Mouse (Mus musculus) midbrain, embryonic 16.5 days (tissue): Measurements from ENCODE around the gene Srek1ip1. TPM values are rescaled to one million over a fixed set of nuclear protein-coding genes. Genes with fewer than 3 reads are reported as not detected.

Experiments used
- ATAC-seq: fragments of 200-750 bp; cut with Nextera tagmentation; 2 replicates; pipeline ENCODE4 v1.8.0; 2017; ENCODE audit warnings: moderate TSS enrichment
- H3K27ac ChIP-seq: fragments of 300-500 bp; sonication (generic); 2 replicates; pipeline ENCODE4 v1.5.1; 2014; ENCODE audit warnings: mild to moderate bottlenecking, low read length, mixed read lengths
- H3K27me3 ChIP-seq: fragments of 300-500 bp; sonication (generic); 2 replicates; pipeline ENCODE4 v1.6.1; 2014; ENCODE audit warnings: low read depth, low read length, mixed read lengths; ENCODE audit not compliant: control insufficient read depth, insufficient read depth
- H3K36me3 ChIP-seq: fragments of 300-500 bp; sonication (generic); 2 replicates; pipeline ENCODE4 v1.6.1; 2014; ENCODE audit warnings: mild to moderate bottlenecking, low read length, moderate library complexity, mixed read lengths; ENCODE audit not compliant: control insufficient read depth, insufficient read depth
- H3K4me1 ChIP-seq: fragments of 300-500 bp; sonication (generic); 2 replicates; pipeline ENCODE4 v1.6.1; 2014; ENCODE audit warnings: mild to moderate bottlenecking, low read length, mixed read lengths; ENCODE audit not compliant: control insufficient read depth, insufficient read depth
- H3K4me2 ChIP-seq: fragments of 300-500 bp; sonication (generic); 2 replicates; pipeline ENCODE4 v1.6.1; 2014; ENCODE audit warnings: mild to moderate bottlenecking, low read length, mixed read lengths
- H3K4me3 ChIP-seq: fragments of 300-500 bp; sonication (generic); 2 replicates; pipeline ENCODE4 v1.5.1; 2014; ENCODE audit warnings: low read depth, mild to moderate bottlenecking, low read length, moderate library complexity, mixed read lengths
- H3K9ac ChIP-seq: fragments of 300-500 bp; sonication (generic); 2 replicates; pipeline ENCODE4 v1.6.1; 2014; ENCODE audit warnings: low read depth, low read length, mixed read lengths
- H3K9me3 ChIP-seq: fragments of 300-500 bp; sonication (generic); replicated peaks from 2 replicates; pipeline ENCODE4 v1.6.1; 2014; ENCODE audit warnings: mild to moderate bottlenecking, low read length, mixed read lengths; ENCODE audit not compliant: control insufficient read depth, poor library complexity, severe bottlenecking
- WGBS: fragments of 180-500 bp; shearing (Covaris S2); extraction: QIAGEN DNeasy Blood & Tissue Kit; methylation state at CpG from one replicate; pipeline ENCODE4 v1.1.7; 2014; 5-methylcytosine and 5-hydroxymethylcytosine counted together
- polyA plus RNA-seq: library from polyadenylated mRNA; unstranded; fragments of >200 nt; fragmentation: Nextera tagmentation; extraction: Ambion mirVana; gene quantifications from 2 replicates; pipeline ENCODE4 v1.2.1, GENCODE M21; 2015

The Srek1ip1 gene
- polyA plus RNA-seq, result 15.5 and 18.8 TPM in 2 replicates

DNA sequence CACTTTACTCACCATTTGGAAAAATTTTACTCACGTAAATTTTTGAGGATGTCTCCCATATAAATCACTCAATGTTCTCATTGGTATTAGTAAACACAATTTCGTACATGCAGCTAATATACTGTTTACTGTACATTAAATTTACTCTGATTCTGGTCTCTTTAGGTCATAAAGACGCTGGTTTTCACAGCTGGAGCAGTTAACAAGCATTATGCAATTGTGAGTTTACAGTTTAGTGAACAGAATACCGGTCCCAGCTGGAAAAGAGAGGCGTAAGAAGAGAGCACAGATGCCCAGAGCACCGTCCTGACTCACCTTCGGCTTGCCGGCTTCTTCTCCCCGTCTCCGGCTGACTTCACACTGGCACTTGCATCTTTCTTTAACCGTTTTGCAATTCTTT, at the start of gene Srek1ip1:
TSS of gene Srek1ip1 (plus strand) at position 301 of the 400 bp plus-strand sequence.
- no peak within 1 kb of the TSS for H3K4me2 ChIP-seq
- H3K4me3 ChIP-seq, result no peak within 1 kb of the TSS
- H3K9me3 ChIP-seq, result no peaks in the 10 kb centered on the region
- no peak within 1 kb of the TSS for H3K9ac ChIP-seq
- H3K36me3 ChIP-seq, result no peaks in the 10 kb centered on the region
- ATAC-seq, result no peak
- no peaks in the 10 kb centered on the region for H3K4me1 ChIP-seq
- 92% methylated on average over 11 of the region's 11 CpGs for whole genome bisulfite sequencing
- H3K27me3 ChIP-seq, result no peaks in the 10 kb centered on the region
- no peak within 1 kb of the TSS for H3K27ac ChIP-seq

DNA sequence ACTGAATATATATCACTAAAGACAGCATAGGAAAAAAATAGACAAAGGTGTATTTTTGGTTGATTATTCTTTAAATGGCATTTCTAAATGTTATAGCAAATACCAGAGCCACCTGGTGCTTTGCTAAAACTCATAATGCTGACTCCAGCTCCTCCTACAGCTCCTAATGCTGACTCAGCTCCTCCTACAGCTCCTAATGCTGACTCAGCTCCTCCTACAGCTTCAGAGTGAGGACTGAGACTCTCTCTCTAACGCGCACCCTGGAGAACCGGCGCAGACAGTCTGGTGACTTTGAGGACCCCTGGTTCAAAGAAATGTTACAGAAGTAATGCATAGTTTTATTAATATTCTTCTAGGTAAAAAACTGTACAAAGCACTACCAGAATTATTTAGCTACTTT, 49.4 kb upstream of the Srek1ip1 start:
- no peaks in the 10 kb centered on the region for H3K36me3 ChIP-seq
- WGBS, result 90% methylated on average over 4 of the region's 4 CpGs
- H3K27me3 ChIP-seq, result no peaks in the 10 kb centered on the region
- H3K9ac ChIP-seq, result no peak overlapping the region
- H3K9me3 ChIP-seq, result no peaks in the 10 kb centered on the region
- H3K4me1 ChIP-seq, result no peaks in the 10 kb centered on the region
- ATAC-seq, result no peak
- no peak overlapping the region for H3K4me3 ChIP-seq
- H3K27ac ChIP-seq, result no peak overlapping the region
- no peak overlapping the region for H3K4me2 ChIP-seq

DNA sequence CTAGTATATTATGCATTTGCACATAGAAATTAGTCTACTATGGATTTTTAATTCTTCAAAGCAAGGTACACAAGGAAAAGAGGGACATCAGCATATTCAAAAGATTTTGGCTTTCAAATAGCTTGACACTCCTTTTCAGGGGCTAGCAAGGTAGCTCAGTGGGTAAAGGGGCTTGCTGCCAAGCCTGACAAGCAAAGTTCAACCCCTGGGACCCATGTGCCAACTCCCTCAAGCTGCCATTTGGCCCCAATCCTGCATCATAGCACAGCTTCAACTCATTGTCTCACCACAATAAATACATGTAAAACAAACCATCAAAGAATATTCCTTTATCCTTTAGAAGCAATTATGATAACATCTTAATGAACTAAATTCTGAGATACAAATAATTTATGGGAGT, 45.3 kb upstream of the Srek1ip1 start:
- Histone ChIP-seq H3K9ac (no peak overlapping the region), H3K4me1 (no peaks in the 10 kb centered on the region), H3K4me3 (no peak overlapping the region), H3K27me3 (no peaks in the 10 kb centered on the region), H3K4me2 (no peak overlapping the region), H3K36me3 (no peaks in the 10 kb centered on the region), H3K9me3 (no peaks in the 10 kb centered on the region), H3K27ac (no peak overlapping the region)
- no peak for ATAC-seq

DNA sequence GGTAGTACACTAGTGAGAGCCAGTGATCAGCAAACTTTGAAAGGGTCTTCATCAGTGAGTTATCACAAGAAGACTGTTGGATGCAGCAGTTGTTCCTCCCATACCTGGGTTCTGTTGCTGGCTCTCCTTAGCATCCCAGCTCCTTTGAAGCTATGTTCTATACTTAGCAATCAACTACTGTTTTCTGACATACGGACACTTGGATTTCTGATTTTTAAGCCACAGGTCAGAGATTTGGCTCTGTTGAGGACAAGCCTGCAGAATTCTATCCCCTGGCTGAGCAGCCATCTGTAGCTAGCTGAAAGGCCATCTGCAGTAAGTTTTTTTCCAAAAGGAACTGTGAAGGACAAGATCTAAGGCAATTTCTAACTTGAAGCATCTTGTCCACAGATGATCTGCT, 32.9 kb upstream of the Srek1ip1 start:
- no peaks in the 10 kb centered on the region for H3K4me1 ChIP-seq
- no peak for ATAC-seq
- WGBS, result 100% methylated on average over 1 of the region's 1 CpGs
- no peak overlapping the region for H3K9ac ChIP-seq
- H3K27me3 ChIP-seq, result no peaks in the 10 kb centered on the region
- H3K36me3 ChIP-seq, result no peaks in the 10 kb centered on the region
- H3K9me3 ChIP-seq, result no peaks in the 10 kb centered on the region
- no peak overlapping the region for H3K4me2 ChIP-seq
- no peak overlapping the region for H3K4me3 ChIP-seq
- H3K27ac ChIP-seq, result no peak overlapping the region

DNA sequence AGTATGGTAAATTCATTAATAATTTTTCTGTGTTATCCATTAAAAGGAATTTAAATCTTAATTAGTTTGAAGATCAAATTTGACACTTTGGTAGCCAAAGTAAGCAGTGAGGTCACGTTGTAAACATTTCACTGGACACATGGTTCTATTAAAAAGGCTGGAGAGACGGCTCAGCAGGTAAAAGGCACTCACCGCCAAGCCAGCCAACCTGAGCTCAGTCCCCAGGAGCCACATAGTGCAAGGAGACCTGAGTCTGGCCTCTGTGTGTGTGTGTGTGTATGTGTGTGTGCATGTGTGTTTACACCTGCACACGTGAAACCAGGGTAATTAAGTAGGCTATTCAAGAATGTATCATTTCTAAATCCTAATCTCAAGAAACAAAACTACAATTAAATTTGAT, 29.9 kb upstream of the Srek1ip1 start:
- Histone ChIP-seq H3K4me1 (no peaks in the 10 kb centered on the region), H3K9ac (no peak overlapping the region), H3K27me3 (no peaks in the 10 kb centered on the region), H3K4me3 (no peak overlapping the region), H3K9me3 (no peaks in the 10 kb centered on the region), H3K4me2 (no peak overlapping the region), H3K36me3 (no peaks in the 10 kb centered on the region), H3K27ac (no peak overlapping the region)
- whole genome bisulfite sequencing, result 94% methylated on average over 4 of the region's 4 CpGs
- no peak for ATAC-seq

DNA sequence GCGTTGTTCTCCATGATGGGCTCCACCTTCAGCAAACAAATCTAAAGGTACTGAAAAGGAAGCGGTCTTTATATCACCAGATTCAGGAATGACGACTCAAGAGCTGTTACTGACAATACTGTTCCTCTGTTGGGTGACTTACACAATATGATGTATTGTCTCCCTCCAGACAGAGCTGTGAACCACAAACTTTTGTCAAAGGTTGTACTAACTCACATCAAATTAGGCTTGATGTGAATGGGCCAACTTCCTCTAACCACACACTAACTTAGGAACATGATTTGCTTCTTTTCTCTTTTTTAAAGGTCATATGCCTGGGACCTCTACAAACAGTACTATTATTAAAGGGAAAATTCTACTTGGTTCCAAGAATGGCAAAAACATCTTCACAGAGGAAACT, 29.1 kb upstream of the Srek1ip1 start:
- no peaks in the 10 kb centered on the region for H3K9me3 ChIP-seq
- H3K4me1 ChIP-seq, result no peaks in the 10 kb centered on the region
- no peak overlapping the region for H3K4me2 ChIP-seq
- no peaks in the 10 kb centered on the region for H3K36me3 ChIP-seq
- no peak overlapping the region for H3K9ac ChIP-seq
- no peak overlapping the region for H3K4me3 ChIP-seq
- no peak overlapping the region for H3K27ac ChIP-seq
- H3K27me3 ChIP-seq, result no peaks in the 10 kb centered on the region
- ATAC-seq, result no peak
- 87% methylated on average over 3 of the region's 3 CpGs for WGBS

DNA sequence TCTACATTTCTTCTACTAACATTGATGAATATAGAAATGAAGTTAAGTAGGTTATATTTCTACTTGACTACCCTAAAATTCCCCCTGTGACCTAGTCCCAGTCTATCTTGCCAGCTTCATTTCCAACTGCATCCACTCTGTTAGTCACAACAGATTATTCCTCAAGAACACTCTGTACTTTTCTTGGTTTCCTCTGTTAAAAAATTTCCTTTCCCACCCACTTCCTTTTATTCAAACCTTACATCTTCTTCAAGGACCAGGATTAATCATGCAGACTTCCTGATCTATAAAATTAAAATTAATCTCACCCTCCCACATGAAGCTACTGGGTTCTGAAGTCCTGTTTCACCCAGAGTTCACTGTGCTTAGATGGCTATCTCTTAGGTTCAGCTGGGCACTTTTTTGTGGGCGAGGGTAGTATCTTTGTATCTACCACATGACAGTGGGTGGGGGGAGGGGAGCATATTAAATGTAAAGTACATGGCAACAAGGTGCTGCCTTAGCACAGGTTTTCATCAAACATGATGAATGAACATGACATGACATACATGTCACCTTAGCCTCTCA, 13.1 kb upstream of the Srek1ip1 start:
- Histone ChIP-seq H3K27ac (no peak overlapping the region), H3K27me3 (no peaks in the 10 kb centered on the region), H3K4me1 (no peaks in the 10 kb centered on the region), H3K9me3 (no peaks in the 10 kb centered on the region), H3K9ac (no peak overlapping the region), H3K4me3 (no peak overlapping the region), H3K4me2 (no peak overlapping the region), H3K36me3 (0 out of 2 replicates have a peak, but pooled peaks cover 2% of the 10 kb centered on the region)
- WGBS, result 83% methylated on average over 1 of the region's 1 CpGs
- no peak for ATAC-seq

DNA sequence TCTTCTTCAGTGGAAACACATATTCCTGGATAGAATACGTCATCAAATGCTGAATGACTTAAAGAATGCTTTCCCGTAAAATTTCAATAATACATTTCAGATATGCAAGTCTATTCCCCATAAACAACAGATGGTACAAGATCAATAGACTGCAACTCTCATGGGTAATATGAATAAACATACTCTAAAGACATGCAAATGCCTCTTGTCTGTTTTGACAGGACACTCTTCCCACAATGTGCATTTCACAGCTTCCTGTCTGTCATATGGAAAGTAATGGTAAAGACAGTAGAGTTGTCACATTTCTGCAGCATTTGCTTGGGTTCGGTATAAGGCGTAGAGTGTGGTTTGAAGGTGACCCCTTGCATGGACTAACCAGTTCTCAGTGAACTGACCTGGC, 5.0 kb upstream of the Srek1ip1 start:
- Histone ChIP-seq H3K4me2 (no peak overlapping the region), H3K9ac (no peak overlapping the region), H3K36me3 (0 out of 2 replicates have a peak, but pooled peaks cover 2% of the 10 kb centered on the region), H3K27ac (no peak overlapping the region), H3K9me3 (no peaks in the 10 kb centered on the region), H3K27me3 (no peaks in the 10 kb centered on the region), H3K4me1 (no peaks in the 10 kb centered on the region), H3K4me3 (no peak overlapping the region)
- WGBS, result 91% methylated on average over 4 of the region's 4 CpGs
- no peak for ATAC-seq

DNA sequence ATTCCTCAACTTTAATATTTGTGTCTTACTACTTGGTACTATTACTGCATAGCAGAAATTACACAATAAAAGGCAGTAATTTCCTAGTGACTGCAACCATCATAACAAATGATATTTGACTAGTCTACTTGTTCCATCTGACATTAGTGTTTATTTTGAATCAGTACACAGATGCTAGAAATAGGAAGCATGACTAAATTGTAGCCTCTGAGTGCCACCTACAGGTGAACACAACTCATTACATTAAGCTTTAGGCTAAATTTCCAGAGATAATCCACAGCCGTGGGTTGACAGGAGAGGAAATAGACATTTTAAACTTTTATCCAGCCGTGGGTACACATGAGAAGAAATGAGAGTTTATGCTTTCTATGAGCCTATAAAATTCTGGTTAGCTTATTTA, 2.6 kb upstream of the Srek1ip1 start:
- Histone ChIP-seq H3K9ac (no peak overlapping the region), H3K27ac (no peak overlapping the region), H3K4me2 (no peak overlapping the region), H3K4me1 (no peaks in the 10 kb centered on the region), H3K4me3 (no peak overlapping the region), H3K36me3 (no peaks in the 10 kb centered on the region), H3K9me3 (no peaks in the 10 kb centered on the region), H3K27me3 (no peaks in the 10 kb centered on the region)
- peak; percentile 73 for ATAC-seq
- 16% methylated on average over 2 of the region's 2 CpGs for WGBS
